Mouse (Mus musculus): ENCODE measurements at regions not wholly inside any gene's neighbourhood (a gene's known extent, or its start where the extent isn't known, plus 50 kb on each side); places are given as distances from the start of the nearest gene placed in this dataset.

DNA sequence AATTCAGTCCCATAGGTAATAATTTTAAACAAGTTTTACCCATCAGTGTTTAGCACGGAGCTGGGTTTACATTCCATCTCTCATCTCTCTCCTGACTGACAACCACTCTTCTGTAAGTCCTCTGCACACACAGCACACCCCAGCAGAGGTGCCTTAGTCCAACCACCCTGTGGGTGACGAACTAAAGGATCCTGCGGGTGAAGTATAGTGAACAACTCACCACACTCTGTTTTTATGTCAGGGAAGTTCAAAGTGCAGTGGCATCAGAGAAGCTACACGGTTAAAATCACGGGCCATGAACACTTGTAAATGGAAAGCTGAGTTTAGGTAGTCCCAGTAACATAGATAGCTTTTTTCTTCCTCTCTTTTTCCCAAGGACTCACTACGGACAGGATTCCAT, 157.1 kb downstream of the Dyrk2 start:
- DNase-seq: no peak

DNA sequence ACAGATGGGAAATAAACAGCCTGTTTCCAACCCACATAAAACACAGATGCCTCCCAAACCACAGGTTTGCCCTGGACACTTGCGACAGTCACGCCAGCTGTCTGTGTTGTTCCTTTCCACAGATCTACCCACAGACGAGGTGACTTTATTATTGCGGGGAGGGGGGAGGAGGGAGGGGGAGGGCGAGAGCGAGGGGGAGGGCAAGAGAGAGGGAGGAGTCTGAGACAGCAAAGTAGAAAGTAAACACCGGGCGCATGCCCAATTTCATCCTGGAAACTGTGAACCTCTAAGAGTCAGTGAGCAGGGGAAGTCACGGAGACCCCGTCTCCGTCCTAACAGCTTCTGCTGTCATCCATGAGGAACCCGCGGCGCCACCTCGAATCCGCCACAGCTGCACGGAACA, 155.8 kb downstream of the Dyrk2 start:
- DNase-seq: no peak

DNA sequence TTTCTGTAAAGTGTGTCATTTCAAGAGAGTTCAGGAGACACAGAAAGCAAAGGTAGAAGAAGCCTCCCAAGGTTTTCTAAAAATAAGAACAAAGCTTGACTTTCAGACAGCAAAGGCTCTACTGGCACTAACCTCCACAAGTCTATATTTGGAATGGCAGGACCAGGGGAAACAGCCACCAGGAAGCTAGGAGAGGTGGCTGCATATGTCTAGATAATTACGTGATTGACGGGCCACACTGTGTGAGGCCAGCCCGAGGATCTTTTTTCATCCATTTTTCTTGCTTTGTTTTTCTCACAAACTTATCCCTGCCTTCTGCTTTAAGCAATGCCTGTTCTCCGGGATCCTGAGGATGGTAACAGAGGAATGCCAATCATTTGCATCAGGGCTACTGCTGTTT, 155.4 kb downstream of the Dyrk2 start:
- DNase-seq: no peak

DNA sequence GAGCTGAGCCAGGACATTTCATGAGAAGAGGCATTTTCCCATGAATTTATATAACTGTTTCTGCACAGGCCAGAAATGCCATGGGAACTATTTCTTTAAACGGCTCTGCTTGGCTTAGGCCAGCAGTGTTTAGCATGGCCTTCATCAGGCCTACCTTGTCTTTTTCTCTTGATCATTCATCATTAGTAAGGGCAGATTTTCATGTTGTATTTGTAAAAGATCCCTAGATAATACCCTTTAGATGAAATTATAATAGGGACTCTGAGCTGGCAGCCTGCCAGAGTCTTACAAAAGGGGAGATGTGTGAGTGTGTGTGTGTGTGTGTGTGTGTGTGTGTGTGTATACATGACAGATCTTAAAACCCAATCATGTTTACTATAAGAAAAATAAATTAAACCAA, 149.4 kb downstream of the Dyrk2 start:
- DNase-seq: no peak

DNA sequence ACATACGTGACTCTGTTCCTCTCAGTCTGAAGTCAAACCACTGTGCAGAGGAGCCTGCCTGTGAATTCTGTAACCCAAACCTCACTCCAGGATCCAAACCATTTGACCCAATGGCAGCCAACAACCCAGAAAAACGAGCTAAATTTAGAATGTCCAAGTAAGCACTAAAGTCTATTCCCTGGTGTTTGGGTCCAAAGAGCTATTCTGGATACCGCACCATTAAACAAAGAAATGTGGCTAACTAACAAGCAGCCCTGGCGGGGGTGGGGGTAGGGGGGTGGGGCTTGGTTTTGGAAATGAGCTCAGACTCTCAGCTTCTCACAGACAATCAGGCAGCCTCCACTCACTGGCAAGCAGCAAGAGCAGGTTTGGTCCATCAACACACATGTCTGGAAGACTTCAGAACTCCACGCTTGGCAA, 147.9 kb downstream of the Dyrk2 start:
- DNase-seq: no peak

DNA sequence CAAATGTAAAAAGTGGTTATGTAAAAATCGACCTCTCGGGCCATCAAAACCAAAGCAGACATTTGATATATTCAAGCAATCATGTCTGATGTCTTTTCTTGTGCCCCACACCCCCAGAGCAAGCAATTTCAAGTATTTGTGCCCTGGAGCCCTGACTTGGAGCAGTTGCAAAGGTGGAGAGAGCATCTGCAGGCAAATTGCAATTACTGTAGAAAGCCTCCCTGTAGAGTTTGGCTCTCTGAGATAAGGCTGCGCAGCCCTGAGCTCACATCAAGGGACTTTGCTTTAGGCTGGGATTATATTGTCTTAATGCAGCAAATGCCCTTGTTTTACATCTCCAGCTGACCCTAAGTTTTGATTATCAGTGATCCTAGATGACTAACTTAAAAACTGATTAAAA, 147.3 kb downstream of the Dyrk2 start:
- DNase-seq: no peak

DNA sequence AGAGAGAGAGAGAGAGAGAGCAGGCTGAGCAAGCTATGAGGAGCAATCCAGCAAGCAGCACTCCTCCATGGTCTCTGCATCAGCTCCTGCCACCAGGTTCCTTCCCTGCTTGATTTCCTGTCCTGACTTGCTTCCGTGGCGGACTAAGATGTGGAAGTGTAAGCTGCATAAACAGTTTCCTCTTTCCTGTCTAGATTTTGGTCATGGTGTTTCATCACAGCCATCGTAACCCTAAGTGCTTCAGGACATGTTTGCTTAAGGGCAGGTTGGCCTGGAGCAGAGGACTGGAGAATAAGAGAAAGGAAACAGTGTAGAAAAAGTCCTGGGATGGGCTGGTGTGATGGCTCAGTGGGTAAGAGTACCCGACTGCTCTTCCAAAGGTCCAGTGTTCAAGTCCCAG, 133.9 kb downstream of the Dyrk2 start:
- no peak for DNase-seq

DNA sequence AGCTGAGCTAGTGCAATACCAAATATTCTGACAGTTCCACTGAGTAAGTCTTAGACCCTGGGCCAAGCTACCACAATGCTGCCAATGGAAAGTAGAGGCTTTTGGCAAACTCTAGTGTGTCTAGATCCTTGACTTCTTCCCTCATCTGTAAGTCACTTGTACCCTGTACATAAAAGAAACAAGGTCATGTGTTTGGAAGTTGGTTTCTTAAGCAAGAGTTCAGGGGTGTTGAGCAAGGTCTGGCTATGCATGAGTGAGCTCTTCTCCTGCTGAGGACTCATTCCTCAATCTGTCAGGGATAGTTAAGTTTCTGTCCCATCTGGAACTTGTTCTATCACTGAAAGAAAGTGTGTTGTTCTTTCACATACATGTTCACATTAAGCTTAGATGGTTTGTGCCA, 132.9 kb downstream of the Dyrk2 start:
- no peak for DNase-seq

DNA sequence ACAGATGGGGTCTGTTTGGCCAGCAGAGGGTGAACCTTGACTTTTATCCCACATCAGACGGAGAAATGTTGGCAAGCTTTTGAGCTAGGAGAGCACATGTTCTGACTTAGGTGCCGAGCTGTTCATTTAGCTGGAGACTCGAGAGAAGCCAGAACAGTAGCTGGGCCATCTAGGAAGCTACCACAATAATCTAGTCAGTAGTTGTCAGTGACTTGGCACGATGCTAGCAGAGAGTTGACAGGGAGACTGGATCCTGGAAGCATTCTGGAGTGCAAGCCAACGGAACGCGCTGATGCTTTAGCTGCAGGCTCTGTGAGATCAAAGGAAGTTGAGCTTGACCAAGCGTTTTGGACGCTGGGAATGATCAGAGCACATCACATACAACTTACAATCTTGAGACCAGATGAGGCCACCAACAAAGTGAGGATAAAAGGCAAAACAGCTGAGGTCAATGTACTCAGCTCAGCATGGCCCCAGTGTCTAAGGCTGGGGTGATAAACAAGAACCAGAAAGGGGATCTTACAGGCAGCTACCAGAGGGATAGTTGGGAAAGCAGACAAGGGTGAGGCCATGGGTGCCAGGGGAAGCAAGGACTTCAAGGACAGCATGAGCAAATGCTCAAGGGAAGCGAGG, 130.0 kb downstream of the Dyrk2 start:
- no peak for DNase-seq

DNA sequence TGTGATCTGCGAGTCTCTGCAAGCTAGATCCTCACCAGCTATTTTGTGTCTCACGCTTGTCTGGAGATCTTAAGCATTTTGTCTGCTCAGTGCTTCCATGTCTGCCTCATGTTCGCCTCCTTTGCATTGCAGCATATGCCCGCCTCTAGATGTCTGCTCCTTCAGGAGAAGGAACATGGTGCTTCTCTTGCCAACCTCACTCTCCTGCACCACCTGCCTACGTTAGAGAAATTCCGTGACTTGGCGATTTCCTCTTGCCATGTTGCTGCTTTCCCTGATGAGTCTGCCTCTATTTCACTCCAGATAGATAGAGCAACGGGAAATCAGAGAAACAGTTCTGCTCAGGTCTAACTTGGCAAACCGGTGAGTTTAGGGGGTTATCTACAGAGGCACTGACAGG, 126.2 kb downstream of the Dyrk2 start:
- no peak for DNase-seq

DNA sequence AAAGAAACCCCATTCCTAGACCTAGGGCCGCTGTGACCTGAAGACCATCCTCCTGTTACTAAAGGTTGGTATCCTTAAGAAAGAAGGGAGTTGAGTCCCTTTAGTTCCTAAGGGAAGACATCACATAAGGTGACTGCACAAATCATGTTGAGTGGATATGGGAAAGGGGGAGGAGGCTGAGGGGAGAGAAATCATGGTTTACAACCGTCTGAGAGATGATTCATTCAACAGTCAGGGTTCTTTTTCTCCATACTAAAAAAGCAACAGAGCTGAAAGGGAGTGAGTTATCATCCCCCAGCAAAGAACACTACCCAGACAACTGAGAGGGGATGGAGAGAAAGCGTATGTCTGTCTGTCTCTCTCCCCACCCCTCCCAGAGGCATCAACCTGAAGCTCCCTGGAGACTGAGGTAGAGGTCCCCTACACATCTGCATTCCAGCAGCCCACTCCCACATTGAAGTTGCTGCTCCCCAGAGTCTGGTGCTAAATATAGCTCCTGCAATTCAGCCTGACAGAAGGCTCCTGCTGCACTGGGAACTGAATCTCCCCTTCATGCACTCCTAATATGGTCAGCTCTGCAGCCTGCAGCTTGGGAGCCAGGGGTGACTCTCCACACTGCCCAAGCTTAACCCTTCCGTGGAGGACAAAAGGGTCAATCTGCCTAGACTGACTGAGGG, 123.2 kb downstream of the Dyrk2 start:
- DNase-seq: no peak

DNA sequence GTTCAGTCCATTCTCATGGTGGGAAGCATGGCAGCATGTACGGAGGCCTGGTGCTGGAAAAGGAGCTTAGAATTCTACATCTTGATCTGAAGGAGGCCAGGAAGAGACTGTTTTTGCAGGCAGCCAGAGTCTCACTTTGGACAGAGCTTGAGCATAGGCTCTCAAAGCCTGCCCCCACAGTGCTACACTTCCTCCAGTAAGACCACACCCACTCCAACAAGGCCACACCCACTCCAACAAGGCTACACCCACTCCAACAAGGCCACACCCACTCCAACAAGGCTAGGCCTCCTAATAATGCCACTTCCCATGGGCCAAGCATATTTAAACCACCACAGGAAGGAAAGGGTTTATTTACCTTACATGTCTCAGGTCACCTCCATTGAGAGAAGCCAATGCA, 121.0 kb downstream of the Dyrk2 start:
- no peak for DNase-seq

DNA sequence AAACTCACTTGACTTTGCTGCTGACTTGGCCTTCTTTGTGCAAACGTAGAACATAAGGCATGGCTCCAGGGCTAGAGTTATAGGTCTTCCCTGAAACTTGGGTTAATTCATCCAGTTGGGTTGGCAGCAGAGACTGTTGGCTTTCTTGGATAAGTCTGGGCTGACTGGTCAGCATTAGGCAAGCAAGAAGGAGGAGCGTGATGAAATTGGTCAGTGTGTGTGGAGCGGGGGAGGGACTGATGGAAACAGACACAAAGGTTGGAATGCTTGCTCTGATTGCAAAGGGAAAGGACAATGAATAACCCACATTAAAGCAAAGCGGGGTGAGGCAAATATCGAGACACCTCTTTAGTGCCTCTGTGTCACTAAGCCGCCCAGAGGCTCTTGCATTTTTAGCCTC, 120.3 kb downstream of the Dyrk2 start:
- DNase-seq: no peak

DNA sequence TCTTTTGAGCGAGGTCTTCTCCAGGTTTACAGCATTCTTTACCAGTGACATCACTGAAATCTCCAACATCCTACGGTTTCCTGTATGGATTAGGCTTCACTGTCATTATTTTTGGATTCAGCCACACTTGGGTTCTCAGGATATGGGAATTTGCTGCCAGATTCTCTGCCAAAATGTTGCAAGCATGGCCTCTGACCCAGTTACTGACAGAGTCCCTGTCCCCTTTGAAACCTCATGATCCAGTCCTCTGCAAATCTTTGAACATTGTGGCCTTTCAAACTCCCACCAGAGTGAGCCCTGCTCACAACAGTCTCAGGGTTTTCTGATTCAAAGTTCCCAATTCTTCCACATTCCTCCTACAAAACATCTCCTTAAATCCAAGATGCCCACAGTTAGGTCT, 118.9 kb downstream of the Dyrk2 start:
- DNase-seq: no peak

DNA sequence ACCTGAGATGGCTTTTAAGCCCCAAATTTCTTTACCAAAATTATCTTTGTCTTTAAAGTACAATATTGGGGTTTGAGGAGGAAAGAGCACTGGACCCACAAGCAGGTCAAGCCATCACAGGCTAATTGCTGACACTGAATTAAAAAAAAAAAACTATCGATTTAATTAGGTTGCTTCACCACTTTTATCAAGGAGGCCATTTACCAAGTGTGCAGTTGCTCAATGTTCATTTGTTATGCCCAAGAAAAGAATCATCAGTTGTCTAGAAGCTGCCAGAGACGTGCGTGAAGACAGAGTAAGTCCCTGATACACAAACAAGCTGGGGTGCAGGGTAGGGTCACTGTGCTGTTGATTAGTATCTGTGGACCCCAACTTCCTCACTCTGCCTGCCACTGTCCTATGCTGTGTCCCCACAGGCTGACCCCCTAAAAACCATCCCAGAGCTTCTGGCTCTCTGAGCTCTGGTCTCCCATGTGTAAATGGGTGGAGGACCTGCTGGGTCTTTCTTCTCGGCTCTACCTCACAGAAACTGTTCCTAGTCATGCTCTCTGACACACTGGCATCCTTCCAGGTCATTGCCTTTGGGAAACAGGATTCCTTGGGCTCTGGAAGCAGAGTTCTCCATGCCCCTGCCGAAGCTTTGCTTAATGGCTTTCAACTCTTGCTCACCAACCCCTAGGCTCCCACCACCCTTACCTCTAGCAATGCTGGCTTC, 116.8 kb downstream of the Dyrk2 start:
- no peak for DNase-seq

DNA sequence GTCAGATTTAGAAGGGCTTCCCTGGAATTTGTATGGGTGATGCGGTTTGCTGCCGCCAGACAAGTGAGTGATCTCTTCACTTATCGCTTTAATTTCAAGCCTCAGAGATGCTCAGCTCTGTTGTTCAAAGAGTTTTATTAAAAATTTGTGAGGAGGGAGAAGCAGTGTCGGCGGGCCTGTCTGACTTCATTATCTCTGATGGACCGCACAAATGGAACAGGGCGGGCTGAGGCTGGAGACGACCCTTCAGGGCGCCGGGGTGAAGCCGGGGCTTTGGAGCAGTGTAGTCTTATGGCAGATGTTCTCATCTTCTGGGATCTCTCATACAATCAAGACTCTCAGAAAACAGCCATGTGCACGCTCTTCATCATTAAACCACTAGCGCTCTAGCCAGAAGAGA, 115.2 kb downstream of the Dyrk2 start:
- DNase-seq: no peak

DNA sequence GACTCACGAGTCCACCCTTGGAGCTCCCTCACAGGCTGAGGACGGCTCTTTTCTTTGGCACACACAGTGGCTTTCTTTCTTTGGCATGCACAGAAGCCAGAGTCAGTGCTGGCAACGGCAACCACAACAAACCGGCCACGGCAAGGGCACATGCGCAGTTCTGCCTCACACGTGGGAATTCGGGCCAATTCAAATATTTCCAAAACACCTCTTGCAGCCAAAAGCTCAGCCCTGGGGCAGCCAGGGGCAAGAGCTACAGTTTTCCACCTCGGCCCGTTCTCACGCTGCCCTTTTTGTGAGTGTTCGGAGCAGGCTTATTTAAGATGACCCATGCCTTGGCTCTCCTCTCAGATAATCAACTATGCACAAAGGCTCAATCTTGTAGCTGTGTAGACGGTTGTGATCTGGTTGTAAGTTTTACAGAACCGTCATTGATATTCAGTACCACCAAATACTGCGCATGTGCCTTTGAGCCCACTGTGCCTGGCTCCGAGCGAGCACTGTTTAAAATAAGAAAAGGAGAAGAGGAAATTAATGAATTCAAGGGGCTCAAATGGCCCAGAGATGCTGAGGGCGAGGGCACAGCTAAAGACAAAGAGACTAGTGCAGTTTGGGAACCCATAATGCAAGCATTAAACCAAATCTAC, 111.1 kb downstream of the Dyrk2 start:
- no peak for DNase-seq

DNA sequence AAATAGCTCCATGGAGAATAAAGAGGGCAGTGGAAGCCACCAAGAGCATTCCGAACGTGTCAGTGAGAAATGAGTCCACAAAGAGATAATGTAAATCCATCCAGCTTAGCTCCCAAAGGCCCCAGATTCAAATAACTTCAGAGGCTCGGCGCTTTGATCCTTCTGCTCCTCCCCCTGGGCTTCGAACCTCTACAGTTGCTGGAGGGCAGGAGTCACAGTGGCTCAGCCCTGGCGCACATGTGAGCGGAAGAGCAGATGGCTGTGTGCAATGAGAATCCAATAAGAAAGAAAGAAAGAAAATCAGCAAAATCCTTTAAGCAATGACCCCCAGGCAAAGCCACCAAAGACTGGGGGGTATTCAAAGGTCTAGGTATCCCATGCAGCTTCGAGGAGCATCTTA, 109.6 kb downstream of the Dyrk2 start:
- no peak for DNase-seq

DNA sequence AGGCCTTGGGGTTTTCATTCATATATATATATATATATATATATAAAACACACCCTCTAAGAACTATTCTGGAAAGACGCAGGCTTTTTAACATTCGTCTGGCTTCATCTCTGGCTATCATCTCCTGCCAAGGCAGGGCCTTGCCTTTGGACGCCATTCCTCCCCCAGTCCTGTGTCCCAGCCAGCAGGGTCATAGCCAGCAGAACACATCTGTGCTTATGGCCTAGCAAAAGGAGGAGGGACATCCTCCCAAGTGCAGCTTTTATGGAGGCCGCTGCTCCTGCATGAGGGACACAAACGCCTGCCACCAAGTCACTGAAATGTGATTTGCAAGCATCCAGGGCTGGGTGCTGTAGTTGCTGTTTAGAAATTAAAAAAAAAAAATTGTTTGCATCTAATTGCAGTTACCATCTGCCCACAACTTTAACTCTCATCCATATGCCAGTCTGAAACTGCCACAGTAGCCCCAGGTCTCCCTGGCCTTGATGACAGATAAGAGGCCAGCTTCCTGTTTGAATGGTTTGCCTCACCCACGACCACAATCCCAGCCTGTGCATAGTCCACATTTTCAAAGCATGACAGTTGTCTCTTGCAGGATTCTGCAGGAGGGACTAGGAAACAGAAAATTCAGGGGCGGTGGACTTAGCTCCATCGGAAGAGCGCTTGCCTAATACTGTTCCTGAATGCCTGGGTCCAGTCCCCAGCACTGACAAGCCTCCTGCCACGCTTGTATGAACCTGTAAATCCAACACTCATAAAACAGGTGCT, 108.7 kb downstream of the Dyrk2 start:
- no peak for DNase-seq

DNA sequence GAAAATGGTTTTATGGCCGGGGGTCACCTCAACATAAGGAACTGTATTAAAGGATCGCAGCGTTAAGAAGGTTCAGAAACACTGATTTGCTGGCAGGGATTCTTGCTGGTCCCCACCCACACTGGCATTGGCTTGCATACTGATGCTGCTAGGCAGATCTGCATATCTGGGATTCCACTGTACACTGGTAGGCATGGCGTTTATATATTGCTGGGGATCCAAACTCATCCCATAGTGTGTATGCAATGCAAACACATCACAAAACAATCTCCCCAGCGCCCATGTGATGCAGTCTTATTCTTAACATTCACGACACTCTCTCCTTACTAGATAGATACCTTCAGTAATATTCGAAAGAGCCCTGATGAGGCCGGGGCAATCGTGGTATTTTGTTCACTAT, 105.0 kb downstream of the Dyrk2 start:
- no peak for DNase-seq

DNA sequence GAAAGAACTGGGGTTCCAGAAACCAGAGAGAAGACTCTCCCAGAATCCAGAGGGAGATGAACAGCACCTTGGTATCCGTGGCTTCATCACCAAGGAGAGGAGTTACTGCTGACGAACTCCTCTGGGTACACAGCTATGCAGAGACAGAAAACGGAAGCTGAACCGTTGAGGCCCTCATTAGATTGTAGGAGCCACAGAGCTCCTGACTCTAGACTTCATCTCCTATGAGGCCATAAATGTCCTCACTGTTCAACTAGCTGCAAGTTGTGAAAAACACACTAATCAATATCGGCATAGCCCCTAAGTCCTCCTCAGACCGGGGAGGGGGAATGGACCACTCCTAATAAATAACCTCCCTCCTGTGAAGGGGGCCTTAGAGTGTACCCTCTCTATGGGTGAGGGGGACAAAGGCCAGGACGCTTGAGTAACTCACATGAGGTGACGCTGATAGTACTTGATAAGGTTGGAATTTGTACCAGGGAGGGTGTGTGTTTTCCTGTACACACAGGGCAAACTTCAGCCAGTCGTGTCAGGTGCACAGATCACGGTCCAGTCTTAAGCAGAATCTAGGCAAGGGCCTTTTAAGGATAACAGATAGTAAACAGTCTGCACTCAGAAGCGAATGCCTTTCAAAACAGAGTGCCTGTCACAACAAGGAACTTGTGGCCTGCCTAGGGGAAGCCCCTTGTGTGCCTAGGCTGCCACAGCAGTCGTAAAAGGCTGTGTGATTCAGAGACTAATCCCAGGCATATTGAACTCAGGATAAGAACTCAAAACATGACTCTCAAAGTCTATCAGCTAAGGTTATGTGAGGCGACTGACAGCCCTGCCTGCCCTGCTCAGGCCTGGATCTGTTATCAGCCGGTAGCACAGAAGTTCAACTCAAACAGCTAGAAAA, 104.2 kb downstream of the Dyrk2 start:
- DNase-seq: no peak

DNA sequence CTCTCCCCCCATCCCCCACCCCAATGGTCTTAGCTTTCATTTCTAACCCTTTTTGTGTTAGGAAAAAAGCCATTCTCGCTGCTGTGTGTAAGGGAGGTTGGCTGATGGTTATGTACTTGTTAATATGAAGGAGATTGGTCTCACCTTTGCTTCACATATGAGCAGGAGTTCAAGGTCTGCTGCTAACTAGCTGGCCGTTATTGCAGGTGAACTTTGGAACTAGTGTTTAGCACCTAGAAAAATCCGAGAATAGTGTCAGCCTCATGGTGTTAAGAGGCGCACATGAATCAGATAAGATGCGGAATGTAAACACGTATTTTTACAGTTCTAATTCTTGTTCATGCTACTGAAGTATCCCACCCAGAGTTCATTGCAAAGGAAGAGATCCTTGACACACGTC, 103.2 kb downstream of the Dyrk2 start:
- DNase-seq: no peak
